Mouse (Mus musculus) adrenal gland, postnatal 25 days (tissue): Measurements from ENCODE around the gene Gm3233. TPM values are rescaled to one million over a fixed set of nuclear protein-coding genes. Genes with fewer than 3 reads are reported as not detected.
"Not testable (repeated sequence)": the region's sequence is repeated elsewhere in the genome, so short reads cannot be mapped to it uniquely, and the experiment has no call there.

ENCODE experiments used
- DNase-seq: peaks from one replicate; pipeline ENCODE4 v3.0.0; 2021; ENCODE audit warnings: mixed read lengths
- long read RNA-seq: library from polyadenylated mRNA; stranded (forward); transcript quantifications from one replicate; pipeline ENCODE4 v2.0.0, GENCODE M21; 2021
- total RNA-seq: library from RNA; stranded (reverse); gene quantifications from 2 replicates; pipeline ENCODE4 v1.2.3, GENCODE M21; 2021

Gm3233 gene
- total RNA-seq: not detected in 2 replicates
- long read RNA-seq: 0 reads

GRCm38 (mm10) chr10:77759582-77759981 is at the start of gene Gm3233:
Gene Gm3233 (minus strand): TSS chr10:77759682.
- DNase-seq: not testable (repeated sequence)

- DNase-seq: no peak
Measured at GRCm38 (mm10) chr10:77804095-77804494, 44.6 kb upstream of the Gm3233 start.

GRCm38 (mm10) chr10:77798921-77799508 is 39.5 kb upstream of the Gm3233 start, which contains the start of gene Gm19668:
Gene Gm19668 (minus strand): TSS chr10:77799133.
- no peak for DNase-seq

GRCm38 (mm10) chr10:77798164-77798920 is 38.9 kb upstream of the Gm3233 start:
- not testable (repeated sequence) for DNase-seq

GRCm38 (mm10) chr10:77797677-77798076 is 38.2 kb upstream of the Gm3233 start:
- no peak for DNase-seq

- DNase-seq: no peak
Measured at GRCm38 (mm10) chr10:77794976-77795375, 35.5 kb upstream of the Gm3233 start, which contains the start of gene Gm9639. Gene Gm9639 (minus strand): TSS chr10:77795076.

- DNase-seq: no peak
Measured at GRCm38 (mm10) chr10:77788621-77789020, 29.1 kb upstream of the Gm3233 start.

GRCm38 (mm10) chr10:77787876-77788275 is 28.4 kb upstream of the Gm3233 start, which contains the start of gene Gm7137:
Gene Gm7137 (minus strand): TSS chr10:77788200.
- DNase-seq: not testable (repeated sequence)

- DNase-seq: not testable (repeated sequence)
Measured at GRCm38 (mm10) chr10:77783396-77783795, 23.9 kb upstream of the Gm3233 start.

- not testable (repeated sequence) for DNase-seq
Measured at GRCm38 (mm10) chr10:77782442-77782841, 23.0 kb upstream of the Gm3233 start, which contains the start of gene Gm3250. Gene Gm3250 (minus strand): TSS chr10:77782542.

GRCm38 (mm10) chr10:77776844-77777243 is 17.4 kb upstream of the Gm3233 start, which contains the start of gene Gm7138:
Gene Gm7138 (minus strand): TSS chr10:77776944.
- DNase-seq: not testable (repeated sequence)

- not testable (repeated sequence) for DNase-seq
Measured at GRCm38 (mm10) chr10:77772142-77772541, 12.7 kb upstream of the Gm3233 start.

GRCm38 (mm10) chr10:77771225-77771624 is 11.7 kb upstream of the Gm3233 start, which contains the start of gene Gm3238:
Gene Gm3238 (minus strand): TSS chr10:77771325.
- DNase-seq: not testable (repeated sequence)

GRCm38 (mm10) chr10:77769727-77770126 is 10.2 kb upstream of the Gm3233 start:
- DNase-seq: no peak

- no peak for DNase-seq
Measured at GRCm38 (mm10) chr10:77753448-77753847, 6.0 kb downstream of the Gm3233 start.

GRCm38 (mm10) chr10:77752312-77752711 is 7.2 kb downstream of the Gm3233 start:
- not testable (repeated sequence) for DNase-seq

- not testable (repeated sequence) for DNase-seq
Measured at GRCm38 (mm10) chr10:77751254-77751653, 8.2 kb downstream of the Gm3233 start, which contains the start of gene Gm9736. Gene Gm9736 (minus strand): TSS chr10:77751354.

GRCm38 (mm10) chr10:77750686-77751085 is 8.8 kb downstream of the Gm3233 start:
- not testable (repeated sequence) for DNase-seq

GRCm38 (mm10) chr10:77741924-77742688 is 17.4 kb downstream of the Gm3233 start, which contains the start of gene Gm18596:
Gene Gm18596 (minus strand): TSS chr10:77742638.
- DNase-seq: not testable (repeated sequence)

GRCm38 (mm10) chr10:77738929-77739328 is 20.6 kb downstream of the Gm3233 start:
- DNase-seq: no peak

GRCm38 (mm10) chr10:77735928-77736327 is 23.6 kb downstream of the Gm3233 start:
- DNase-seq: no peak

GRCm38 (mm10) chr10:77729241-77729640 is 30.2 kb downstream of the Gm3233 start:
- peak; percentile 8 for DNase-seq
